Mouse (Mus musculus): ENCODE data around the gene Mmel1.

The Mmel1 gene

DNA sequence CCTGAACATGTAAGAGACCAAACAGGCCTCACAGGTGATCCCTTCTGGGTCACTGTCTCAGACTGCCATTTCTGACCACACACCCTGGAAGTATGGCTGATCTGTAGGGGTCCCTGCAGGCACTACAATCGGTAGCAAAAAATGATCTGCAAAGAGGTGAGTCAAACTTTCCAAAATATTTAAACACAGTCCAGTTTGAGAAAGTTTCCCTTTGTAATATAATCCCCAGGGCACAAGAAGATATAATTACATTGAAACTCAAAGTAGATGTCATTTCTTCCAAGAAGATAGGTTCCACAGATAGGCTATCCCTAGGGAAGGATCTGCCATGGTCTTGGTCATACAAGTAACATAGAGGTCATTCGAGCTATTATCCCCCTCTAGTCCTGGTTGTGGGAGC is 33.0 kb downstream of the Mmel1 start:
- no peak for DNase-seq (ENCODE audit: inconsistent age in 2 of 2, low spot score in 1 of 2)

DNA sequence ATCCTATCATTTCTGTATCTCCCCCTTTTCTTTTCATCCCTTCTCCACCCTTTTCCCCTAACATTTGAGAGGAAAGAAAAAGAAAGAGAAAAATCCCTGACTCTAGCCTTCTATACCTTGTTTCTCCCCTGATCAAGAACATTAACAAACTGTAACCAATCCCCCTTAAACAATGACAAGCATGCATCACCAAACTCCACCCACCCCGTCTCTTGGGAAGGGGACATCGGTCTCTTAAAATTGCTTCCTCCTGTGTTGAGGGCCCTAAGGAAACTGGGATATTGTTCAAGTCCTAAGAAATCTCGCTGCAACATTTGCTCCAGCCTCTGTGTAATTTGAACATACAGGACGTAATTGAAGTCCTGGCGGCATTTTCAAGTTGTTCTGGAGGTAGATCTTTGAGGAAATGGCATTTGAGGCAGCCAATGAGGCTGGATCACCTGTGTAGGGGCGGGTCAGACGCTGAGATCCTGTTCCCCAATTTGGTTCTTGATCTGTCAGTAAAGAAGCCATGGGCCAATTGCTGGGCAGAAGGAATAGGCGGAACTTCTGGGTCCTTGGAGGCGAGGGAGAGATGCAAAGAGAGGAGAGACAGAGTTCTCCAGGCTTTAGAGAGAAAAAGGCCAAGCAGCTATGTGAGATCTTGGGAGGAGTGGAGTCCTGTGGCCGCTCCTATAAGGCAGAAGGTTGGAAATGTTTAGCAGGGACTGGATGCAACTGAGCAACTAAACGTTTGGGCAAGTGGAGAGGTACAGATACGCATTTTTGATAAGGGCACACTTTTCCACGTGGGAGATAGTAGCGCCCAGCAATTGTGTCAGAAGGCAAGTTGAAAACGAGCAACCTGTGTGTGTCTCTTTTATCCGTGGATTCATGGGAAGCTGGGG is 35.0 kb downstream of the Mmel1 start:
- peak; percentile 70 to 92 for DNase-seq (ENCODE audit: inconsistent age in 2 of 2, low spot score in 1 of 2)

DNA sequence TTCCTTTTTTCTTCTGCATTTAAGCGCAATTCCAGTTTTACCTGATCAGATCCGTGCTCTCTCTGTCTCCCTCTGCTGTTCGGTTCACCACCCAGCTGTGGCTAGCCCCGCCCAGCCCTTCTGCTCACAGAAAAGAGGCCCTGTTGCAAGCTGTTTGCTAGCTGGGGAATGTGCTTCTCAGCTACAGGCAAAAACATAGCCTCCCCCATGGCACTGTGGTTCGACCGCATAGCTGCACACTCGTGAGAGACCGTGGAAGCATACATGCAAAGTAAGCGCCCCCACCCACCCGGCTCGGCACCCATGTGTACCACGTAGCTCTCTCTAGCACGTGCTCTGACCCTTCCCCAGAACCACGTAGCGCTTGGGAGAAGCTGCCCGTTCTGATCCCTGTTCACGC is 38.4 kb downstream of the Mmel1 start:
- DNase-seq (ENCODE audit: inconsistent age in 2 of 2, low spot score in 1 of 2), result peak; percentile 54 to 82

DNA sequence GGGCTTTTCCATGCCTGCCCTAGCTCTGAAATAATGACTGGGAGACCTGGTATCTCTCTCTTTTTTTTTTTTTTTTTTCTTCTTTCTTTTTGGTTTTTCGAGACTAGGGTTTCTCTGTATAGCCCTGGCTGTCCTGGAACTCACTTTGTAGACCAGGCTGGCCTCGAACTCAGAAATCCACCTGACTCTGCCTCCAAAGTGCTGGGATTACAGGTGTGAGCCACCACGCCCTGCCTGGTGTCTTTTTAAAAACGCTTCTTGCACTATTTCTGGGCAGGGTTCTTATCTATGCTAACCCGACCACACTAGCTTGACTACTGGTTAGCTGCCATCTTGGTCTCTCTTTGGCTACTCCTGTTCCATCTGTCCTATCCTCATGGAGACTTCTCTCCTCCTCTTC is 39.1 kb downstream of the Mmel1 start:
- no peak for DNase-seq (ENCODE audit: inconsistent age in 2 of 2, low spot score in 1 of 2)

DNA sequence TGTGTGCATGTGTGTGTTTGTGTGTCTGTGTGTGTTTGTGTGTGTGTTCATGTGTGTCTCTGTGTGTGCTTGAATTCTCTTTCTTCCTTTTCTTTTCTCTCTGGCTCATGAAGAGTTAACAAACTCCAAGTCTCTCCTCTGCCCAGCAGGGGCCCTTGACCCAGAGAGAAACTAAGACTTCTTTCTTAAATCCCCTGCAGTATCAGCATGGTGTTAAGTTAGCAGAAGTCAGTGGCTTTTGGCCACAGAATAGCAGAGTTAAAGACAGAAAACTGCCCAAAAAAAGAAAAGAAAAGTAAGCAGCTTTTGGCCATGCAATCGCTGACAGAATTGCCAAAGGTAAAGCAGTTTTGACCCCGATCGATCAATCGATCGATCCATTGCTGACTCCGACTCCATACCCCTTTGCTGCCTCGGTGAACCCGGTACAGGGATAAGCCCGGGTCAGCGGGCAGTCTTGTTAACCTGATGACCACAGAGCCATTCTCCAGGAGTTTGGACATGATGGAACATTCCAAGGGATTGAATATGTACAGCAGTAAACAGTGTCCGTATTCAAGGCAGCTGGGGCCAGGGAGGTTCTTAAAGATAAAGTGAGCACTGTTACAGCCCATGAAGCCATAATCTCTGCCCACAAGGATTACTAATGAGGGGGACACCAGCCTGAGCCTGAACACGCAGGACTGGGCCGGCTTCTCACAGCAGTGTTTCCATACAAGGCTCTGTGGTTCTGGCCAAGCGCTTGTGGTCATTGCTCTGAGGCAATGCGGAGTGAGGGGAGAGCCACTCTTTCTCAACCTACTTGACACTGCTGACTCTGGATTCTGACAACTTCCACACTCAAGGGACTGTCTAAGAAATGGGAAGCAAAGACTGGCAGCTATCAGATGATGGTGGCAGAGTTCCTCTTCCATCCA is 41.5 kb downstream of the Mmel1 start:
- no peak for DNase-seq (ENCODE audit: inconsistent age in 2 of 2, low spot score in 1 of 2)

DNA sequence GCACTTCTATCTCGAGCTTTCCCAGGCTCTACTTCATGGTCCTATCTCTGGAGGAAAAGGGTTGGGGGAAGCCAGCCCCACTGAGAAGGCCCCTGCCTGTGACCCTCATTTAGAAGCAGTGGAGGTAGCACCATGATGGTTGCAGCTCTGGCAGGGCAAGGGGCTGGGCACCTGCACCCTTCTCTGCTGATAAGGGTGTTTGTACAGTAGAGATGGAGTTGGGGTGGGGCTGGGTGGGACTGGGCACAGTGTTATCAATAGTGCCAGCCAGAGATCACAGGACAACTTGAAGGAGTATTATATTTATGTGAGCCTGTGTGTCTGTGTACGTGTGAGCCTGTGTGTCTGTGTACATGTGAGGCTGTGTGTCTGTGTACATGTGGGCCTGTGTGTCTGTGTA is 42.3 kb downstream of the Mmel1 start:
- no peak for DNase-seq (ENCODE audit: inconsistent age in 2 of 2, low spot score in 1 of 2)

DNA sequence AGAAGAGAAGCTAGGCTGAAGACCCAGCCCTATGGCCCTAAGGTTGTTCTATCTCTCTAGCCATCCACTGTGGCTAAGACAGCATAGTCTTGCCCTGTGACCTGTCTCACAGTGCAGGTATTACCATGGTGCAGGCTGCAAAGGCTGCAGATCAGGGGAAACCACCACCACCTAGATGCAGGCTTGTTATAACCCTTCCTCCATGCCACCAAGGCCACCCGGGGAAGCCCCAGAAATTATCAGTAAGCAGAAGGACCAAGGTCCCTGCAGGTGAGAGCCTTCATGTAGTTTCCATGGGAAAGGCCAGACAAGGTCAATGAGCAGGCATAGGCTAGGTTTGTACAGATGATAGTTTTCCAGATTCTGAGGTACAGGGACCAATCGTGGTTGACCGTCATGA is 44.5 kb downstream of the Mmel1 start:
- DNase-seq (ENCODE audit: inconsistent age in 2 of 2, low spot score in 1 of 2), result no peak

DNA sequence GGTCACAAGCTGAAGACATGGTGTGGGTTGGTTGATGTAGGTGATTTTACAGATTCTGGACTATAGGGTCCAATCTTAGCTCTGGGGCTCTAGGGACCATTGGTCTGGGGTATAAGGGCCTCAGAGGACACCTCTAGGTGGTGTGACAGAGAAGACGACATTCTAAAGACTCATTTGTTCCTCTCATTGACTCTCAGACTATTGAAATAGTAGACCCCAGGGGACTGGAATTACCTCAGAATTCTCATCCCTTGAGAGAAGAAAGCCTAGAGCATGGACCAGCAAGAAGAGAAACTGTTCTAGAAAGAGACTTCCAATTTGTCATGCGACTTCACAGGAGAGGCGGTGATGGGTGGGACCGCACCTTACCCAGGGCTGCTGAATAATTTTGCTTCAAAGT is 44.9 kb downstream of the Mmel1 start:
- DNase-seq (ENCODE audit: inconsistent age in 2 of 2, low spot score in 1 of 2), result no peak

DNA sequence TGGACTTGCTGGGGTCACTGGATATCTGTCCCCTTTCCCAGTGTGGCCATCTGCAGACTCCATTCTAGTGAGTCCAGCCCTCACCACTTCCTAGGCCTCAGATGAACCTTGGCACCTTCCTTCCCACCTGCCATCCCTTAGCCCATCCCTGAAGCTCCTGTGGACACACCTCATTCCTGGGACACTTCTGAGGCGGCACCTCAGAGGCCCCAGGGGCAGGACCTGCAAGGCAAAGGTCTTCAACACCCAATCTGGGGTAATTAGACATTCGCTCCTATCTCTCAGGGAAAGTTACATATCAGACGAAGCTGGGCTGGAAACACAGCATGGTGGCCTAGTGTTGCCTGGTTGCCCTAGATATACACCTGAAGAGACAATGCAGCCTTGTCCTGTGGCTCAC is 45.3 kb downstream of the Mmel1 start:
- DNase-seq (ENCODE audit: inconsistent age in 2 of 2, low spot score in 1 of 2), result no peak

DNA sequence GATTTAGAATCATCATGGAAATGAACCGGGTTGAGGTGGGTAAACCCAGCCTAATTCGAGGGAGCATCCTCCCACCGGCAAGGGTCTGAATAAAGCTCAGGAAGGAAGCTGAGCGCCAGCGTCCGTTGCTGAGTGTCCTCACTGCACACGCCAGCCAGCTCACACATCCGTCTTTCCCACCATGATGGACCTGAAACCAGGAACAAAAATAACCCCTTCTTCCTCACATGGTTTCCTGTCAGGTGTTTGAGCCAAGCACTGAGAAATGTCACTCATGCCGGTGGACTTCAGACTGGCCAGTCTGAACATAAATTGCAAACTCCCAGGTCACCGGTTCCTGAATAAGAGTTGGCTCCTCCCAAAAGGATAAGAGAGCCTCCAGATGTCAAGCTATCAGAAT is 45.9 kb downstream of the Mmel1 start:
- DNase-seq (ENCODE audit: inconsistent age in 2 of 2, low spot score in 1 of 2), result no peak

DNA sequence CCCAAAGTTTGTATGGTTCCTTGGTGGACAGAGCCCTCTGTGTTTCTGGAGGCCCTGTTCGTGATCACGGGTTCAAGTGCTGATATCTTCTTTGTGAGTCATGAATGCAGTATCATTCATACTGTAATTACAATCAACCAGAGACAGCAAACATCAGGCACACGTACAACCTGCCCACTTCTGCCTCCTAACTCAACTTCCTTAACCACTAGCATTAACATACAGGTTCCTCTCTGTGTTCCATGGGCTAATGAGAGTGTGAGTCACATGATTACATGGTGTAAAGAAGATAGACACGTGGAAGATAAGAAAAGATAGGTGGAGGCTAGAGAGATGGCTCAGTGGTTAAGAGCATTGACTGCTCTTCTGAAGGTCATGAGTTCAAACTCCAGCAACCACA is 47.3 kb downstream of the Mmel1 start:
- DNase-seq (ENCODE audit: inconsistent age in 2 of 2, low spot score in 1 of 2), result no peak

DNA sequence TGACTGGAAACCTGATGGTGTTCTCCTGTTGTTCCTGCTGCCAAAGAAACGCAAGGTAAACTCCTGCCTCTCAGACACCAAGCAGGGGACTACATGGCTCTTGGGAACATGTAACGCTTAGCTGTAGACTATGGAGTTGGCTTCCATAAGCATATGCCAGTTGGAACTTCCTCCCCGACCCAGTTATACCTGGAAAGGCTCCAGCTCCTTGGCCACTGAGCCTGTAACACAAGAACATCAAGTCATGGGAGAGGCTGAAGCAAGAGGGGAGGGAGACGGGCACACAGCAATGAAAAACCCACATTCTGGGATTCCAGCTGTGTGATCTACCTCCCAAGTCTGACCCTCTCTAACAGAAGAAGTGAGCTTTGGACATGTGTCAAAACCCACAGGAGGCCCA is 52.9 kb downstream of the Mmel1 start:
- DNase-seq (ENCODE audit: inconsistent age in 2 of 2, low spot score in 1 of 2), result no peak

DNA sequence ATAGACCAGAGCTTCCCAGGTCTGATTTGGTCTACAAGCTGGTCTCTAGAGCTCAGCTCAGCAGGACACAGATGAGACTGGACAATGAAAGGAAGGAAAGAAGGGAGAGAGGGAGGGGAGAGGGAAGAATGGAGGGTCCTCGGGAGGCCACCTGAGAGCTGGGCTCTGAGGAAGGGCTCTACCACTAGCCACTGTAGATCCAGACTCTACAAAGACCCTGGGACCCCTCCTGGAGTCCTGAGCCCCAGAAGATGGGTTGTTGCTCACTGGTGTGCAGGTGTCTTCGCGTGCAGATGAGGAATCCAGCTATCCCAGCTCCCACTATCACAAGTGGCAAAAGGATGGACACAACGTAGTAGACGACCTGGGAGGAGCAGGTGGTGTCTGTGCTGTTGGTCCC is 53.5 kb downstream of the Mmel1 start:
- DNase-seq (ENCODE audit: inconsistent age in 2 of 2, low spot score in 1 of 2), result no peak

DNA sequence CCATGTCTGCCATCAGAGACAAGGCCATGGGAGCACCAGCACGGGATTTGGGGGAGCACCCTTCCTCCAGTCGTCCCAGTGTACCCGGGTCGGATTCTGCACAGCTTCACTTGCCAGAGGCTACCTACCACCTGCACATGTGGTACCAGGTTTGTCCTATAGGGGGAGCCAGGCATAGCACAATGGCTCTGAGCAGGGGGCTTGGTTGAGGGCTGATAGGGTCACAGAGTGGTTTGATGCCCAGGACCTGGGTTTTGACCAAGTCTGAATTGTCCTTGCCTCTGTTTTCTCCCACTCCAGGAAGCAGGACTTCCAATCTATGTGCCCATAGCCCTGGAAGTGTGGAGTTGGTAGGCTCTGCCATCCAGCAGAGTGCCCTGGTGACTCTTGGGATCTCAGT is 56.0 kb downstream of the Mmel1 start:
- peak in 1 of 2 experiments; percentile 64 for DNase-seq (ENCODE audit: inconsistent age in 2 of 2, low spot score in 1 of 2)

DNA sequence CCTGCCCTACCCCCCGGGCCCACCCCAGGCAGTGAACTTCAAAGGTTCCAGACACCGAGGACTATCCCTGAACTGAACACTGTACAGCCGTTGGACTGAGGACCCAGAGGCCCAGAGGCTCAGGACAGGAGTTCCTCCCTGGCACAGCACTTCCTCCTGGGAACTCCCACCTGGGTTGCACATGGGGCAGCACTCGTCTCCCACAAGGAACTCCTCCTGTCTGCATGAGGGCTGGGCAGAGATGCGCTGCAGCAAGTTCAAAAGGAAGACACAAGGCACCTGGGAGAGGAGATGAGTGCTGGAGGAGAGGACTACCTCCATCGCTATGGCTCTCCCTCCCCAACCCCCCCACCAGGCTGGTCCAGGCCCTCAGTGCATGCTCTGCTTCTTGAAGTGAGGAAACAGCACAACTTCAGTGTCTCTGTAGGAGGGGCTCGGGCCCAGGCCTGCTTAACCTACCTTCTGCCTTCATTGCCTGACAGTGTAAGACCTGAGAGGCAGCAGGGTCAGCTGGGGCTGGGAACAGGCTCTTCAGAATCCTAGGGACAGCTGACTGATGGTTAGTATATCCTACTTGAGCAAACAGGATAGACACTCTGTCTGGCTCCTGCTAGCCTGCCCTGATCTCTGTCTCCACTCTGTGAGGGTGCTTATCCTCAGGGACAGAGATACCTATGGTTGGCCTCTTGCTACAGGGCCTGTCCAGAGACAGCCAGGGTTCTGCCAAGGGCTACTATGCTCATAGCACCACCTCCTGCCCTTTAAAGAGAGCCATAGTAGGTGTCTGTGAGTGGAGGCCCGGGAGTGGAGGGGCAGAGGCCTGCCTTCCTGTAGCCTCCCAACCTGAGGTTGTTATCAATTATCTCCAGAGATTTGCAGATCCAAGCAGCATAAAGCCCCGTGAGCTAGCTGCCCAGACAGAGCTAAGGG is 57.8 kb downstream of the Mmel1 start:
- DNase-seq (ENCODE audit: inconsistent age in 2 of 2, low spot score in 1 of 2), result peak in 1 of 2 experiments; percentile 44

DNA sequence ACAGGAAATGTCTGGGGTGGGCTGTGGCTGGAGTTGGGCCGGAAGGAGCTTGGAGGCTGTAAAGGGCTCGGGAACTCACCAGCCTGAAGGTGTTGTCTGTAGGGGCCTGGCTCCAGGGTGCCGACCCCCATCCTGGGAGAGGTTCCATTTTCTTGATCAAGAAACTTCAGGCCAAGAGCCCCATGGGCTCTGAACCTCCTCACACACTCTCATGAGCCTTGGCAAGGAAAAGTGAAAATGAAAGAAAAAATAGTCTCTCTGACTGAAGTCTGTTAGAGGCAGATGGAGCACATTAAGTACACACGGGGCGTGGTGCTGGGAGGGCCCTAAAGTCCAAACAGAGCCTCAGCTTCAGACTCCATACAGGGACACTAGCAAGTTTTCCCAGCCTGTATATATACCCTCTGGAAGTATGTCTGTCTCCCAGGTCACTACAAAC is 58.5 kb downstream of the Mmel1 start:
- peak in 1 of 2 experiments; percentile 70 for DNase-seq (ENCODE audit: inconsistent age in 2 of 2, low spot score in 1 of 2)

DNA sequence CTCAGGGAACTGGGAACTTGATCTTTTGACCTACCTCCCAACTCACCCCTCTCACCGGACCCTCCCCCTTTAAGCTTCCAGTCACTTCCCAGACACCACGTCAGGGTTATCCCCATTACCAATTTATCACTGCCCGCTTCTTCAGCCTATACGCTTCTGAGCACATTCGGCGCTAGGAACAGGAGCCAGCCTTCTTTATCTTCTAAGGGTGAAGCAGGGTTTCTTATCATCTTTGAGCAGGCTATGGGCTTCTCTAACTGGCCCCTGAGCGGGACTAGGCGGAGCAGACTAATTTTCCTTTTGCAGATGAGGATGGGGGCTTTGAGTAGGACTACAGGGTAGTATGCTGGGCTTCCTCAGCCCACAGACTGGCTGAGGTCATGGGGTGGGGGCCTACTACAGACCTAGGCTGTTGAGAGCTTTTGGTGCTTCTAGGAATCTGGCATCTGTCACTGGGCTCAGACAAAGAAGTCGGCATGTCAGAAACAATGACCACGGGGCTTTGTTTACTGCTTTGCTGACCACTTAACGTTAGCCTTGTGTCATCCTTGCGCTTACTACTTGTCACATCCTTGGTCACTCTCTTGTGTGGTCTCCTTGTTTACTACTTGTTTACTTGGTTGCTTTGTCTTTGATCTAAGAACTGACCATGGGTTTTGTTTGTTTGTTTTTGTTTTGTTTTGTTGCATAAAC is 59.2 kb downstream of the Mmel1 start, which contains the start of gene Tnfrsf14:
Tnfrsf14 (minus strand) TSS at position 169 of the 693 bp plus-strand sequence.
- no peak for DNase-seq (ENCODE audit: inconsistent age in 2 of 2, low spot score in 1 of 2)

DNA sequence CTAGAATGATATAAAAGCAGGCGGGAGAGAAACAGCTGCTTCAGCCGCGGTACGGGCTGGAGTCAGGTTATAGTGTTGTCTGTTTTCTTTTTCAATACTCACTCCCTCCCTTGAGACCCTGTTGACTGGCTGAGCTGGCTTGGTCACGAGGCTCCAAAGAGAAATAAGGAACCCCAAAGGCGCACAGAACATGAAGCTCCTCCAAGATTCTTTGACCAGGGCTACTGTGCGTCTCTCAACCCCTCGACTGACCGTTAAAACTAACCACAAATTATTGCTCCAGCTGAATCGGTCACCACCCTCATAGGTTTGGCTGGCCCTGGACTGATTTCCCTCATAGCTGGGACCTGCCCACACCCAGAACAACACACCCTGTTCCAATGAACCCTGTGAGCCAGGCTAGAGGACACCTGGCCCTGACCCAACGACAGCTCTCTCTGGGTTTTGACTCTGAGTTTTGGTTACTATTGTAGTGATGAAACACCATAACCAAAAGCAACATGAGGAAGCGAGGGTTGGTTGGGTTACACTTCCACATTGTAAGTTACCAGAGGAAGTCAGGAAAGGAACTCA is 59.8 kb downstream of the Mmel1 start:
- peak in 1 of 2 experiments; percentile 59 for DNase-seq (ENCODE audit: inconsistent age in 2 of 2, low spot score in 1 of 2)

DNA sequence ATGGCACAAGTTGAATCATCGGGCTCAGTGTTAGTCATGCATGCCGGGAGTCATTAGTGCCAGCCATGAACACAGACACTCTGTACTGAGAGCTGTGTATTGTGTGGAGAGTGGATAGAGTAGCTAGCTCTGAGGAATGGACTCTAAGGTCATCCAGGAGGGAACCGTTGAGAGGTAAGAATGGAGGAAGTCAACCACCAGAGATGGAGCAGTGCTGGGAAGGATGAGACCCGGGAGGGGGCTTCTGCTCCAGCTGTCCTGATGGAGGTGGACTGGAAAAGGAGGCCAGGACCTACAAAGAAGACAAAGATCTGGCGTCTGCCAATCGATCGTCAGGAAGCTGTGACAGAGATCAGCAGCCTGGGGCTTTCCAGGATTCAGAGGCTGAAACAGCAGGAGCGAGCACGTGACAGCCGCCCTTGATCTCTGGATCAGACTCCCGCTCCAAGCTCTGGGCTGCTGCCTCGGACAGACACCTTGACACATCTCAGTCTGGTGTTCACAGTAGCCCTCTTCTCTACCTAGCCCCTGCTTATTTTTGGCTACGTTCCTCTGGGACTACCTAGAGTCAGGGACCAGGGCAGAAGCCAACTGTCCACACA is 64.0 kb downstream of the Mmel1 start:
- DNase-seq (ENCODE audit: inconsistent age in 2 of 2, low spot score in 1 of 2), result peak; percentile 36 to 76

Measured in adrenal gland, adult (tissue).